Mouse (Mus musculus) gastrocnemius, postnatal 14 days (tissue): ENCODE measurements around the gene Spta1. TPM values are rescaled to one million over a fixed set of nuclear protein-coding genes. Genes with fewer than 3 reads are reported as not detected.

ENCODE experiments used
- DNase-seq: peaks from one replicate; pipeline ENCODE4 v3.0.0; 2021; ENCODE audit warnings: mixed read lengths
- intact Hi-C: fragments of 180-260 bp; cut with DNase I; formaldehyde crosslinking; loops from one replicate; pipeline ENCODE4 v1.15.1; 2025; ENCODE audit warnings: low total_unique reads
- total RNA-seq, 2 experiments: library from RNA; stranded (reverse); gene quantifications; 2 replicates each; pipeline ENCODE4 v1.2.3; 2021

Gene Spta1
- total RNA-seq, 2 experiments from 2014 or later: 0.33 to 0.35 TPM

DNA sequence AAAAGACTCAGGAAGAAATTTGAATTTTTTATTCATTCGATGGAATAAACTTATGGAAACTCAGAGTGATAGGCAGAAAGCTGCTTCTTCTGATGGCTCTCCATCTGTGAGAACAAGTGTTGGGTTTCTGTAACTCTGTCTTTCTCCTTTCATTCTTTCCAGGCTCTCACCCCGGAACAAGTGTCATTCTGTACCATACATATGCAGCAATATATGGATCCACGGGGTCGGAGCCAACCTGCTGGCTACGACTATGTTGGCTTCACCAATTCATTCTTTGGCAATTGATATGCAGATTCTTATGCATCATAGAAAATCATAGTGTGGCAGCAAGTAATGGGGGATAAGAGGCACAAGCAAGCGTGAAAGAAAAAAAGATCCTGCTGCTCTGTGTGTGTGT, 74.6 kb downstream of the Spta1 start:
- DNase-seq: no peak
- intact Hi-C loops: no loop called here

- intact Hi-C loops: no loop called here
- DNase-seq: no peak
These were observed 77.8 kb downstream of the Spta1 start for GRCm38 (mm10) chr1:174250376-174250775.

- intact Hi-C loops: no loop called here
- DNase-seq: no peak
These were observed 79.4 kb downstream of the Spta1 start, which contains the start of gene Olfr419 for GRCm38 (mm10) chr1:174251961-174252360. TSS of gene Olfr419 (minus strand) at chr1:174252061.

GRCm38 (mm10) chr1:174267816-174268215, 95.2 kb downstream of the Spta1 start:
- intact Hi-C loops: no loop called here
- DNase-seq: no peak

- intact Hi-C loops: no loop called here
- DNase-seq: no peak
These were observed 96.6 kb downstream of the Spta1 start for GRCm38 (mm10) chr1:174269162-174269561.

GRCm38 (mm10) chr1:174270643-174271042, 98.1 kb downstream of the Spta1 start:
- no peak for DNase-seq
- intact Hi-C loops: no loop called here

Other genes starting within 250 kb of the Spta1 start
- 1 to 10 TPM; 4.3 to 4.4 TPM for gene Mndal, start 230.3 kb upstream of the Spta1 start, total RNA-seq
- 1 to 10 TPM; 4.0 to 4.6 TPM for gene Ifi203, start 230.1 kb upstream of the Spta1 start, total RNA-seq
- not detected for gene Ifi202b, start 190.0 kb upstream of the Spta1 start, total RNA-seq
- 1 to 10 TPM; 2.2 to 5.5 TPM for gene Ifi205, start 141.0 kb upstream of the Spta1 start, total RNA-seq
- not detected for gene Olfr433, start 132.1 kb upstream of the Spta1 start, total RNA-seq
- gene Olfr432, start 123.6 kb upstream of the Spta1 start, total RNA-seq: not detected
- not detected for gene Olfr430, start 106.2 kb upstream of the Spta1 start, total RNA-seq
- not detected for gene Olfr429, start 88.4 kb upstream of the Spta1 start, total RNA-seq
- gene Olfr427, start 75.9 kb upstream of the Spta1 start, total RNA-seq: not detected
- not detected for gene Olfr231, start 51.6 kb upstream of the Spta1 start, total RNA-seq
- not detected for gene Olfr424, start 41.3 kb upstream of the Spta1 start, total RNA-seq
- gene Olfr420, start 17.1 kb upstream of the Spta1 start, total RNA-seq: not detected
- gene Olfr419, start 79.3 kb downstream of the Spta1 start, total RNA-seq: not detected
- not detected for gene Mptx1, start 157.7 kb downstream of the Spta1 start, total RNA-seq
- gene Olfr417, start 192.3 kb downstream of the Spta1 start, total RNA-seq: not detected
- gene Olfr248, start 218.3 kb downstream of the Spta1 start, total RNA-seq: not detected